Mouse (Mus musculus): Measurements from ENCODE around the gene Mecom.

DNA sequence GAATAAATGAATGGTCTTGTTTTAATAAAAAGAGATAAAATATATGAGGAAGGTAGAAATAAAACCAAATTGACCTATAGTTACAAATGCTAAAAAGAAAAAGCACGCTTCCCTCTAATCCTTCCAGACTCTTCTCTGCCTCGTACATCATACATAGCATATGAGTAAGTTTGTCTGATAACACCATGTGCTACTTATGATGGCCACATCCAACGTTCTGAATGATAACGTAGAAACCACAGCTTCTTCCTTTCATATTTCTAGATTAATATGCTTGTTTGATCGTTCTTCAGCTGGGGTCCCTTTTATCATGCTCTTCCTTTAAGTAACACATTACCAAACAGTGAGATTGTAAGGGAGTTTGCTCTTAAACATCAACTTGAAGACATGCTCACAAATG, 310.3 kb downstream of the Mecom start:
- TF ChIP-seq CTCF (conservative IDR thresholded peaks at IDR 0.05; ENCODE audit: low read length): no peak
- TF ChIP-seq NANOG (IDR thresholded peaks at IDR 0.05; ENCODE audit: borderline replicate concordance, low read length): no peak
- no peak for TF ChIP-seq POU5F1 (IDR thresholded peaks at IDR 0.05; ENCODE audit: borderline replicate concordance, low read length)

Data from E14TG2a.4 (cell line).